Mouse (Mus musculus): ENCODE measurements at regions not wholly inside any gene's neighbourhood (a gene's known extent, or its start where the extent isn't known, plus 50 kb on each side); places are given as distances from the start of the nearest gene placed in this dataset.

- H3K4me3 ChIP-seq (ENCODE audit: insufficient read depth in 1 of 2, low read depth in 1 of 2, low read length in 2 of 2, poor library complexity in 1 of 2, severe bottlenecking in 1 of 2): no peak overlapping the region
- no peak for DNase-seq (ENCODE audit: low read depth, low spot score)
- no peaks in the 10 kb centered on the region for H3K4me1 ChIP-seq (ENCODE audit: control insufficient read depth in 2 of 2, insufficient read depth in 2 of 2, low read length in 2 of 2, poor library complexity in 1 of 2)
- no peak overlapping the region for H3K27ac ChIP-seq (ENCODE audit: insufficient read depth, low read depth, low read length, poor library complexity, severe bottlenecking)
- in situ Hi-C loops (cut with MboI; ENCODE audit: low sequenced_read_pairs in 2 of 2, unreplicated experiment in 2 of 2): no loop called here
- H3K9me3 ChIP-seq (ENCODE audit: control insufficient read depth, insufficient read depth, low read depth, low read length): no peaks in the 10 kb centered on the region
- no peak overlapping the region for H3K9ac ChIP-seq (ENCODE audit: insufficient read depth, low read depth, low read length, poor library complexity, severe bottlenecking)
- TF ChIP-seq CHD2 (IDR thresholded peaks at IDR 0.05; ENCODE audit: low read depth, low read length) (no peak), HCFC1 (IDR thresholded peaks at IDR 0.05; ENCODE audit: borderline replicate concordance, insufficient read depth, low read length) (no peak), ZNF384 (IDR thresholded peaks at IDR 0.05; ENCODE audit: low read depth, low read length) (no peak)
- H3K36me3 ChIP-seq (ENCODE audit: control insufficient read depth, insufficient read depth, low read length, poor library complexity, severe bottlenecking): no peaks in the 10 kb centered on the region
Observed at GRCm38 (mm10) chr13:46041475-46041874, 76.7 kb upstream of the Atxn1 start.

- no peak overlapping the region for H3K27ac ChIP-seq (ENCODE audit: insufficient read depth, low read depth, low read length, poor library complexity, severe bottlenecking)
- H3K4me3 ChIP-seq (ENCODE audit: insufficient read depth in 1 of 2, low read depth in 1 of 2, low read length in 2 of 2, poor library complexity in 1 of 2, severe bottlenecking in 1 of 2): no peak overlapping the region
- in situ Hi-C loops (cut with MboI; ENCODE audit: low sequenced_read_pairs in 2 of 2, unreplicated experiment in 2 of 2): no loop called here
- no peak for DNase-seq (ENCODE audit: low read depth, low spot score)
- no peaks in the 10 kb centered on the region for H3K4me1 ChIP-seq (ENCODE audit: control insufficient read depth in 2 of 2, insufficient read depth in 2 of 2, low read length in 2 of 2, poor library complexity in 1 of 2)
- no peaks in the 10 kb centered on the region for H3K36me3 ChIP-seq (ENCODE audit: control insufficient read depth, insufficient read depth, low read length, poor library complexity, severe bottlenecking)
- H3K9ac ChIP-seq (ENCODE audit: insufficient read depth, low read depth, low read length, poor library complexity, severe bottlenecking): no peak overlapping the region
- H3K9me3 ChIP-seq (ENCODE audit: control insufficient read depth, insufficient read depth, low read depth, low read length): no peaks in the 10 kb centered on the region
- TF ChIP-seq CHD2 (IDR thresholded peaks at IDR 0.05; ENCODE audit: low read depth, low read length): no peak
Observed at GRCm38 (mm10) chr13:46040062-46040461, 75.3 kb upstream of the Atxn1 start.

GRCm38 (mm10) chr13:46038441-46039331, 73.9 kb upstream of the Atxn1 start:
- no peaks in the 10 kb centered on the region for H3K4me1 ChIP-seq (ENCODE audit: control insufficient read depth in 2 of 2, insufficient read depth in 2 of 2, low read length in 2 of 2, poor library complexity in 1 of 2)
- H3K36me3 ChIP-seq (ENCODE audit: control insufficient read depth, insufficient read depth, low read length, poor library complexity, severe bottlenecking): no peaks in the 10 kb centered on the region
- DNase-seq (ENCODE audit: low read depth, low spot score): no peak
- no peak overlapping the region for H3K27ac ChIP-seq (ENCODE audit: insufficient read depth, low read depth, low read length, poor library complexity, severe bottlenecking)
- no peak overlapping the region for H3K4me3 ChIP-seq (ENCODE audit: insufficient read depth in 1 of 2, low read depth in 1 of 2, low read length in 2 of 2, poor library complexity in 1 of 2, severe bottlenecking in 1 of 2)
- H3K9me3 ChIP-seq (ENCODE audit: control insufficient read depth, insufficient read depth, low read depth, low read length): no peaks in the 10 kb centered on the region
- TF ChIP-seq ZNF384 (IDR thresholded peaks at IDR 0.05; ENCODE audit: low read depth, low read length) (no peak), MAFK (IDR thresholded peaks at IDR 0.05; ENCODE audit: insufficient read depth, low read depth, low read length) (no peak), ZC3H11A (IDR thresholded peaks at IDR 0.05; ENCODE audit: borderline replicate concordance, low read depth, low read length) (no peak), HCFC1 (IDR thresholded peaks at IDR 0.05; ENCODE audit: borderline replicate concordance, insufficient read depth, low read length) (no peak)
- in situ Hi-C loops (cut with MboI; ENCODE audit: low sequenced_read_pairs in 2 of 2, unreplicated experiment in 2 of 2): no loop called here
- H3K9ac ChIP-seq (ENCODE audit: insufficient read depth, low read depth, low read length, poor library complexity, severe bottlenecking): no peak overlapping the region

- H3K27ac ChIP-seq (ENCODE audit: insufficient read depth, low read depth, low read length, poor library complexity, severe bottlenecking): no peak overlapping the region
- in situ Hi-C loops (cut with MboI; ENCODE audit: low sequenced_read_pairs in 2 of 2, unreplicated experiment in 2 of 2): no loop called here
- no peak for TF ChIP-seq ZC3H11A (IDR thresholded peaks at IDR 0.05; ENCODE audit: borderline replicate concordance, low read depth, low read length)
- TF ChIP-seq MAFK (IDR thresholded peaks at IDR 0.05; ENCODE audit: insufficient read depth, low read depth, low read length): no peak
- no peak for TF ChIP-seq CHD2 (IDR thresholded peaks at IDR 0.05; ENCODE audit: low read depth, low read length)
- TF ChIP-seq HCFC1 (IDR thresholded peaks at IDR 0.05; ENCODE audit: borderline replicate concordance, insufficient read depth, low read length): no peak
- TF ChIP-seq ZNF384 (IDR thresholded peaks at IDR 0.05; ENCODE audit: low read depth, low read length): no peak
Observed at GRCm38 (mm10) chr13:46032281-46032680, 67.5 kb upstream of the Atxn1 start.

GRCm38 (mm10) chr13:46026018-46026417, 61.2 kb upstream of the Atxn1 start:
- Histone ChIP-seq H3K4me3 (ENCODE audit: insufficient read depth in 1 of 2, low read depth in 1 of 2, low read length in 2 of 2, poor library complexity in 1 of 2, severe bottlenecking in 1 of 2) (no peak overlapping the region), H3K9ac (ENCODE audit: insufficient read depth, low read depth, low read length, poor library complexity, severe bottlenecking) (no peak overlapping the region), H3K36me3 (ENCODE audit: control insufficient read depth, insufficient read depth, low read length, poor library complexity, severe bottlenecking) (no peaks in the 10 kb centered on the region), H3K27ac (ENCODE audit: insufficient read depth, low read depth, low read length, poor library complexity, severe bottlenecking) (no peak overlapping the region), H3K9me3 (ENCODE audit: control insufficient read depth, insufficient read depth, low read depth, low read length) (no peaks in the 10 kb centered on the region), H3K4me1 (ENCODE audit: control insufficient read depth in 2 of 2, insufficient read depth in 2 of 2, low read length in 2 of 2, poor library complexity in 1 of 2) (peaks cover 0 to 4% of the 10 kb centered on the region in 2 experiments; a peak in 1 of 4 replicates)
- DNase-seq (ENCODE audit: low read depth, low spot score): no peak
- TF ChIP-seq MAFK (IDR thresholded peaks at IDR 0.05; ENCODE audit: insufficient read depth, low read depth, low read length) (no peak), CHD2 (IDR thresholded peaks at IDR 0.05; ENCODE audit: low read depth, low read length) (no peak), HCFC1 (IDR thresholded peaks at IDR 0.05; ENCODE audit: borderline replicate concordance, insufficient read depth, low read length) (no peak), ZC3H11A (IDR thresholded peaks at IDR 0.05; ENCODE audit: borderline replicate concordance, low read depth, low read length) (no peak), ZNF384 (IDR thresholded peaks at IDR 0.05; ENCODE audit: low read depth, low read length) (no peak)
- in situ Hi-C loops (cut with MboI; ENCODE audit: low sequenced_read_pairs in 2 of 2, unreplicated experiment in 2 of 2): no loop called here

More at GRCm38 (mm10) chr13:46032281-46032680, 67.5 kb upstream of the Atxn1 start:
- Histone ChIP-seq H3K9ac (ENCODE audit: insufficient read depth, low read depth, low read length, poor library complexity, severe bottlenecking) (no peak overlapping the region), H3K9me3 (ENCODE audit: control insufficient read depth, insufficient read depth, low read depth, low read length) (no peaks in the 10 kb centered on the region), H3K4me1 (ENCODE audit: control insufficient read depth in 2 of 2, insufficient read depth in 2 of 2, low read length in 2 of 2, poor library complexity in 1 of 2) (no peaks in the 10 kb centered on the region), H3K4me3 (ENCODE audit: insufficient read depth in 1 of 2, low read depth in 1 of 2, low read length in 2 of 2, poor library complexity in 1 of 2, severe bottlenecking in 1 of 2) (no peak overlapping the region), H3K36me3 (ENCODE audit: control insufficient read depth, insufficient read depth, low read length, poor library complexity, severe bottlenecking) (no peaks in the 10 kb centered on the region)
- no peak for DNase-seq (ENCODE audit: low read depth, low spot score)

Measured in ES-E14 (cell line).